Mouse (Mus musculus) forebrain, embryonic 11.5 days (tissue): ENCODE measurements around the gene Atp11b. TPM values are rescaled to one million over a fixed set of nuclear protein-coding genes. Genes with fewer than 3 reads are reported as not detected.

Experiments
- ATAC-seq: fragments of 200-750 bp; cut with Nextera tagmentation; replicated peaks from 2 replicates; pipeline ENCODE4 v1.8.0; 2017; ENCODE audit warnings: moderate TSS enrichment; ENCODE audit not compliant: low FRiP score
- DNase-seq: peaks from one replicate; pipeline ENCODE4 v3.0.0-alpha.2; 2017; ENCODE audit warnings: low spot score
- H3K27ac ChIP-seq: fragments of 300-500 bp; sonication (generic); 2 replicates; pipeline ENCODE4 v1.5.1; 2014; ENCODE audit warnings: low read depth, low read length
- H3K27me3 ChIP-seq: fragments of 300-500 bp; sonication (generic); 2 replicates; pipeline ENCODE4 v1.6.1; 2014; ENCODE audit warnings: mild to moderate bottlenecking, low read length, mixed read lengths; ENCODE audit not compliant: control insufficient read depth, insufficient read depth
- H3K36me3 ChIP-seq: fragments of 300-500 bp; sonication (generic); 2 replicates; pipeline ENCODE4 v1.6.1; 2014; ENCODE audit warnings: mild to moderate bottlenecking, low read length, moderate library complexity, mixed read lengths; ENCODE audit not compliant: control insufficient read depth, insufficient read depth
- H3K4me1 ChIP-seq: fragments of 300-500 bp; sonication (generic); replicated peaks from 2 replicates; pipeline ENCODE4 v1.6.1; 2014; ENCODE audit warnings: low read length, mixed read lengths; ENCODE audit not compliant: control insufficient read depth, insufficient read depth
- H3K4me2 ChIP-seq: fragments of 300-500 bp; sonication (generic); 2 replicates; pipeline ENCODE4 v1.6.1; 2014; ENCODE audit warnings: low read depth, mild to moderate bottlenecking, low read length, moderate library complexity, mixed read lengths; ENCODE audit not compliant: severe bottlenecking
- H3K4me3 ChIP-seq: fragments of 300-500 bp; sonication (generic); 2 replicates; pipeline ENCODE4 v1.5.1; 2014; ENCODE audit warnings: low read depth, low read length
- H3K9ac ChIP-seq: fragments of 300-500 bp; sonication (generic); 2 replicates; pipeline ENCODE4 v1.6.1; 2014; ENCODE audit warnings: low read length
- H3K9me3 ChIP-seq: fragments of 300-500 bp; sonication (generic); 2 replicates; pipeline ENCODE4 v1.6.1; 2016; ENCODE audit warnings: low read length, mixed read lengths; ENCODE audit not compliant: control insufficient read depth
- WGBS: fragments of 180-500 bp; shearing (Covaris S2); extraction: QIAGEN DNeasy Blood & Tissue Kit; methylation state at CpG from one replicate; pipeline ENCODE4 v1.1.7; 2014; 5-methylcytosine and 5-hydroxymethylcytosine counted together
- polyA plus RNA-seq: library from polyadenylated mRNA; unstranded; fragments of >200 nt; fragmentation: Nextera tagmentation; extraction: Ambion mirVana; gene quantifications from 2 replicates; pipeline ENCODE4 v1.2.1, GENCODE M21; 2014

The Atp11b gene
- polyA plus RNA-seq, 1 experiment from 2014 or later = 30.0 TPM

DNA sequence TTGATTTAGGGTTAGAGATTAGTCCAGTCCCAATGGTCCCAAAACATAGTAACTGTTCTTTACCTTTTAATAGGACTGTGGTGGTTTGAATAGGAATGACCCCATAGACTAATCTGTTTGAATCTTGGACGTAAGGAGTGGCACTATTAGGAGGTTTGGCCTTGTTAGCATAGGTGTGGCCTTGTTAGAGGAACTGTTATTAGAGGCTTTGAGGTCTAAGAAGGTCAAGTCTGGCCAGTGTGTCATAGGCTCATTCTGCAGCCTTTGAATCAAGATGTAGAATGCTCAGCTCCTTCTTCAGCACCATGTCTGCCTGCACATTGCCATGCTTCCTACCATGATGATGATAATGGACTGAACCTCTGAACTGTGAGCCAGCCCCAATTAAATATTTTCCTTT, 27.0 kb upstream of the Atp11b start:
- H3K4me1 ChIP-seq = no peaks in the 10 kb centered on the region
- no peak for DNase-seq
- H3K27me3 ChIP-seq = no peaks in the 10 kb centered on the region
- H3K4me2 ChIP-seq = no peak overlapping the region
- no peak overlapping the region for H3K4me3 ChIP-seq
- ATAC-seq = no peak
- 78% methylated on average over 1 of the region's 1 CpGs for WGBS
- H3K36me3 ChIP-seq = no peaks in the 10 kb centered on the region
- H3K9ac ChIP-seq = no peak overlapping the region
- H3K9me3 ChIP-seq = no peaks in the 10 kb centered on the region
- no peak overlapping the region for H3K27ac ChIP-seq

DNA sequence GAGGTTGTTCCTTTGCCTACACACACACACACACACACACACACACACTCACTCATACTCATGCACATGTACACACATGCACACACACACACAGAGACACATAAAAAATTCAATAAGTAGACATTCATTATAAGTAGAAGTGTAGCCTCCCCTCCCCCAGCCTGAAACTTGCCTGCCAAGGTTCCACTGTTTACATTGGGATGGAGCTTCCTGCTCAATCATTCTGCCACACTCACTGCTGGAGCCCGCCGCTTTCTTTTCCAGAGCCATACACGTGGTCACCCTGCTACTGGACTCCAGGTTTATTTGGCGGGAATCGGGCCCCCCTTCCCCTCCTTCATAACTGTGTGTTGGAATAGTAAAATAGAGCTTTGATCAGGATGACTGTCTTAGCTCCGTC, 24.4 kb upstream of the Atp11b start:
- WGBS = 86% methylated on average over 6 of the region's 6 CpGs
- no peak for DNase-seq
- H3K9ac ChIP-seq = no peak overlapping the region

DNA sequence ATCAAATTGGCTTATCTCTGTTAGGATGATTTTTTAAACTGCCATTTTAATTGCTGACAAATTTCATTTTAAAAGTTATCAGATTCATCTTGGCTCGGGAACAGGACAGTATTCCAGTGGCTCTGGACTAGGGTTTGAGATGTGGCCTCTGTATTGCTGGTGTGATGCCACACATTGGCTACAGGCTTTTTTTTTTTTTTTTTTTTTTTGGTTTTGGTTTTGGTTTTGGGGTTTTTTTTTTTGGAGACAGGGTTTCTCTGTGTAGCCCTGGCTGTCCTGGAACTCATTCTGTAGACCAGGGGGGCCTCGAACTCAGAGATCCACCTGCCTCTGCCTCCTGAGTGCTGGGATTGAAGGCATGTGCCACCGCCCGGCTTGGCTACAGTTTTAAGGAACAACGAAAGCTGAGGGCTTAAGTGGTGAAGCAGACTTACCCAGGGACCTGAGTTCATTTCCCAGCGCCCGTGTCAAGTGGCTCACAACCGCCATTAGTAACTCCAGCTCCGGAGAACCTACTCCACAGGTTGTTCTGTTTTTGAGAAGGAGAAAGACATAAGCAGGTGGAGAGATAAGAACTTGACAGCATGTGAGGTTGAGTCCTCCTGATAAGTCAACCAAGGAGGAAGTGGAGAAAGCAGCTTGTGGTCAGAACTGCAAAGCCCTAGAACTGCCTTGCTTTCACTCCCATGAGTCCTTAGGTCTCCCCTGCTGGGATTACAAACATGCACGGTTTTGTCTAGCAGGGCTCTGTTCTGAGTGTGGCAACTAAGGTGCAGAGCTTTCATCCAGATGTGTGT, 21.7 kb upstream of the Atp11b start:
- H3K27me3 ChIP-seq = no peaks in the 10 kb centered on the region
- H3K27ac ChIP-seq = no peak overlapping the region
- no peak for ATAC-seq
- no peak overlapping the region for H3K4me3 ChIP-seq
- no peak overlapping the region for H3K4me2 ChIP-seq
- no peak overlapping the region for H3K9ac ChIP-seq
- H3K36me3 ChIP-seq = no peaks in the 10 kb centered on the region
- H3K4me1 ChIP-seq = no peaks in the 10 kb centered on the region
- WGBS = 89% methylated on average over 10 of the region's 10 CpGs
- no peak for DNase-seq
- H3K9me3 ChIP-seq = no peaks in the 10 kb centered on the region

More for the DNA sequence above, 24.4 kb upstream of the Atp11b start:
- H3K27ac ChIP-seq = no peak overlapping the region
- ATAC-seq = no peak
- H3K27me3 ChIP-seq = no peaks in the 10 kb centered on the region
- H3K4me3 ChIP-seq = no peak overlapping the region
- no peaks in the 10 kb centered on the region for H3K36me3 ChIP-seq
- no peaks in the 10 kb centered on the region for H3K9me3 ChIP-seq
- no peaks in the 10 kb centered on the region for H3K4me1 ChIP-seq
- no peak overlapping the region for H3K4me2 ChIP-seq

DNA sequence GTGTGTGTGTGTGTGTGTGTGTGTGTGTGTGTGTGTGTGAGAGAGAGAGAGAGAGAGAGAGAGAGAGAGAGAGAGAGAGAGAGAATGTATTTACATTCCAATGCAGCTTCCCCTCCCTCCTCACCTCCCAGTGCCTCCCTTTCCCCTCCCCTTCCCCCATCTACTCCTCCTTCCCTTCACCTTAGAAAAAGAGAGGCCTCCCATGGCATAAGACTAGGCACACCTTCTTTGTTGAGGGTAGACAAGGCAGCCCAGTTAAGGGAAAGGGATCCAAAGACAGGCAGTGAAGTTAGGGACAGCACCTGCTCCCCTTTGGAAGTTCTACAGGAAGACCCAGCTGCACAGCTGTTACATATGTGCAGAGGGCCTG, 21.1 kb upstream of the Atp11b start:
- no peak overlapping the region for H3K27ac ChIP-seq
- no peak for DNase-seq
- H3K9me3 ChIP-seq = no peaks in the 10 kb centered on the region
- H3K36me3 ChIP-seq = no peaks in the 10 kb centered on the region
- H3K4me3 ChIP-seq = no peak overlapping the region
- no peaks in the 10 kb centered on the region for H3K27me3 ChIP-seq
- no peak overlapping the region for H3K9ac ChIP-seq
- ATAC-seq = no peak
- no peaks in the 10 kb centered on the region for H3K4me1 ChIP-seq
- H3K4me2 ChIP-seq = no peak overlapping the region

DNA sequence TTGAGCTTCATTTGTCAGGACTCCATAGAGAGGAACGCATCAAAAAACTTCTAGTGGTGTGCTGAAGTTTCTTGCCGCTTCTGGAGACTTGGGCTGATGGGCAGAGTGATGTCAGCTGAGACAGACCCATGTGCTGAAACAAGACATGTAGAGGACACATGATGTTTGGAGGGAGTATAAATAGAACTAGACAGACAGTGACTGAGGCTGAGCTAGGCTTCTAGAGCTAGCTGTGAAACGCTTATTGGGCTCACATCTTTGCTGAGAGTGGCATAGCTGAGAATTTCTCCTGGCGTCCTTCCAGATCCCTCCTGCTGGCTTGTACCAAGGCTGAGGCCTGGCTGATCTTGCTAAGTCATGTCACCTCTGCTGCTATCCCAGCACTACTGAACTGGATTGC, 19.4 kb upstream of the Atp11b start:
- Histone ChIP-seq H3K4me1 (no peaks in the 10 kb centered on the region), H3K9me3 (no peaks in the 10 kb centered on the region), H3K36me3 (no peaks in the 10 kb centered on the region), H3K4me3 (no peak overlapping the region), H3K9ac (no peak overlapping the region), H3K27me3 (no peaks in the 10 kb centered on the region), H3K4me2 (no peak overlapping the region), H3K27ac (no peak overlapping the region)
- WGBS = 84% methylated on average over 4 of the region's 4 CpGs
- no peak for ATAC-seq
- DNase-seq = no peak

DNA sequence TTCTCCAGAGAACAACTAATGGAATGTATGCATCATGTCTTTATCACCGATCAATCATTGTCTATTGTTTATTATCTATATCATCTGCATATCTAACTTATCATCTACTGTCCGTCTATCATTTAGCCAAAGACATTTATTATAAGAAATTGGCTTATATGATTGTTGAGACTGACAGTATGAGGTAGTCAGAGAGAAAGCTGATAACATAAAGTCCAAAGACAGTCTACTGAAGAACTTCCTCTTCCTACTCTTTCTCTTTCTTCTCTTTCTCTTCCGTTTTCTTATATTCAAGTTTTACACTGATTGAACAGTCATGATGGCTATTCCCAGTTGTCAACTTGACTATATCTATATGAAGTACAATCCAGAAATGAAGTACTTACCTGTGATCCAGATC, 15.8 kb upstream of the Atp11b start:
- H3K4me1 ChIP-seq = no peaks in the 10 kb centered on the region

DNA sequence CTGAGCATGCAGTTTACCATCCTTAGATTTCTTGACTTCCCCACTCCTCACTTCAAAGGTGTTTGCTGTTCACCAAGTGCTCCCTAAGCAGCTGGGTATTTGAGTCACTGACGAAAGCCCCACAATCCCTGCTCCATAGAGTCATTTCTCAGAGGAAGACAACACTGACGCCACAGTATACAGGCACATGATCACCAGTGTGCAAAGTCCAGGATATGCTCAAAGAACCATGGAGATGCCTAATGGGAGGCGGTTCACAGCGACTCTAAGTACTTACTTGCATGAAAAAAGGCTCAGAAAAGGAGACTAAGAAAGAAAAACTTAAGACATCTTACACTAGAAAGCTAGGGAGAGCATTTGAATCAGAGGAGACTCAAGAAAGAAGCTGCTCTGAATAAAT, 8.9 kb upstream of the Atp11b start:
- H3K4me1 ChIP-seq = no peaks in the 10 kb centered on the region
- no peak for DNase-seq
- H3K27ac ChIP-seq = no peak overlapping the region
- 56% methylated on average over 4 of the region's 4 CpGs for WGBS
- no peaks in the 10 kb centered on the region for H3K27me3 ChIP-seq
- H3K36me3 ChIP-seq = no peaks in the 10 kb centered on the region
- H3K4me2 ChIP-seq = no peak overlapping the region
- no peak for ATAC-seq
- no peak overlapping the region for H3K4me3 ChIP-seq
- no peak overlapping the region for H3K9ac ChIP-seq
- H3K9me3 ChIP-seq = no peaks in the 10 kb centered on the region

More for the DNA sequence above, 15.8 kb upstream of the Atp11b start:
- no peak overlapping the region for H3K27ac ChIP-seq
- no peaks in the 10 kb centered on the region for H3K27me3 ChIP-seq
- H3K4me2 ChIP-seq = no peak overlapping the region
- ATAC-seq (no peak), DNase-seq (no peak)
- H3K9ac ChIP-seq = no peak overlapping the region
- WGBS = 89% methylated on average over 3 of the region's 3 CpGs
- H3K9me3 ChIP-seq = no peaks in the 10 kb centered on the region
- H3K4me3 ChIP-seq = no peak overlapping the region
- no peaks in the 10 kb centered on the region for H3K36me3 ChIP-seq

DNA sequence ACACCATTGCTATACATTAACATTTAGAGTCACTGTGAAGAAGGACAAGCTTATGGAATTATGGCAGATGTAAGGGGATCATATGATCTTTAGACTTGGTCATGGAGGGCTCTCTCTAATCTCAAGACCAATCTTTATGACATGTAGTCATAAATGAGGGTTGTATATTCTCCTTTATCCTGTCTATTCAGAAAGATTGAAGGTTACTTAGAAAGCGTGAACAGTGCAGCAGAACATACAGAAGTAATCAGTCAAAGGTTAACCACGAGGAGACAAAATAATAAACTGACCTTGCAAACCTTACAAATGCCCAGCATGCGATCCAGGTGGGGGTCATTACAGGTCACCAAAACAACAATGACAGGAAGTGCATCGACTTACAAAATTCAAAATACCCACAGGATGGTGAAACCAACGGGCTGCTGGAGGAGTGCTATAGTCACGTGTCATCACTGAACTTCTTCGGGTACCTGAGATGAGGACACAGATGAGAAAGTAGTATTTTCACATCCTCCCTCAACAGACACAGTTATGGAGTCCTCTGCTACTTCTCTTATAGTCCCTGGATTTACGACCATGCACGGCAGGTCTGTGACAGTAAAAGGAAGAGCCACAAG, 7.0 kb upstream of the Atp11b start:
- Histone ChIP-seq H3K36me3 (no peaks in the 10 kb centered on the region), H3K4me2 (no peak overlapping the region), H3K4me1 (no peaks in the 10 kb centered on the region), H3K27ac (no peak overlapping the region), H3K9me3 (no peaks in the 10 kb centered on the region), H3K27me3 (no peaks in the 10 kb centered on the region), H3K4me3 (no peak overlapping the region), H3K9ac (no peak overlapping the region)
- WGBS = 70% methylated on average over 9 of the region's 9 CpGs
- DNase-seq (no peak), ATAC-seq (no peak)

DNA sequence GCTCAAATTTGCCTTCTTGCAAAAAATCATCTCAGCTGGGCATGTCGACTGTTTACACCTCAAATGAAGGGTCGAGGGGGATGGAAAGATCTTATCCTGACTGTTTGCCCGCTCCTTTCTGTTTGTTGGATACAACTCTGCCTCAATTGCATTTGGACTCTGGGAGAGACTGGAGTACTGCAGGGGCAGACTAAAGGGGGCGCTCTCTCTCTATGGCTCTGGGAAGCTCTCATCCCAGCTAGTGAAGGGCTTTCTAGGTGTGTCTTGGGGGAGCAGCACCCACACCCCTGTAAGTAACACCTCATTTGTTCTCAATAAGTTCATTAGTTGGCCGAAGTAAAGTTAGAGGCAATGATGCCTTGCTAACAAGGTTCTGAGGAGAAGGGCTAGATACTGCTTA, 3.6 kb upstream of the Atp11b start:
- WGBS = 46% methylated on average over 5 of the region's 5 CpGs
- H3K27ac ChIP-seq = no peak overlapping the region
- H3K36me3 ChIP-seq = no peaks in the 10 kb centered on the region
- no peaks in the 10 kb centered on the region for H3K4me1 ChIP-seq
- ATAC-seq (no peak), DNase-seq (no peak)
- no peak overlapping the region for H3K4me3 ChIP-seq
- H3K9me3 ChIP-seq = no peaks in the 10 kb centered on the region
- H3K9ac ChIP-seq = no peak overlapping the region
- H3K27me3 ChIP-seq = no peaks in the 10 kb centered on the region
- no peak overlapping the region for H3K4me2 ChIP-seq
